Mouse (Mus musculus) stomach, embryonic 15.5 days (tissue): ENCODE measurements around the gene B3galnt2. TPM values are rescaled to one million over a fixed set of nuclear protein-coding genes. Genes with fewer than 3 reads are reported as not detected.

Experiments used
- ATAC-seq: fragments of 200-750 bp; cut with Nextera tagmentation; 2 replicates; pipeline ENCODE4 v1.8.0; 2017; ENCODE audit warnings: low read depth, moderate number of reproducible peaks, moderate TSS enrichment; ENCODE audit not compliant: insufficient read depth, low FRiP score
- H3K27ac ChIP-seq: fragments of 300-500 bp; sonication (generic); 2 replicates; pipeline ENCODE4 v1.5.1; 2015; ENCODE audit warnings: mild to moderate bottlenecking, inconsistent platforms
- H3K27me3 ChIP-seq: fragments of 300-500 bp; sonication (generic); replicated peaks from 2 replicates; pipeline ENCODE4 v1.6.1; 2015; ENCODE audit warnings: inconsistent platforms
- H3K36me3 ChIP-seq: fragments of 300-500 bp; sonication (generic); 2 replicates; pipeline ENCODE4 v1.6.1; 2015; ENCODE audit warnings: inconsistent platforms
- H3K4me1 ChIP-seq: fragments of 300-500 bp; sonication (generic); 2 replicates; pipeline ENCODE4 v1.6.1; 2015; ENCODE audit warnings: inconsistent platforms
- H3K4me2 ChIP-seq: fragments of 300-500 bp; sonication (generic); 2 replicates; pipeline ENCODE4 v1.6.1; 2015; ENCODE audit warnings: mild to moderate bottlenecking, inconsistent platforms
- H3K4me3 ChIP-seq: fragments of 300-500 bp; sonication (generic); replicated peaks from 2 replicates; pipeline ENCODE4 v1.5.1; 2015; ENCODE audit warnings: inconsistent platforms
- H3K9ac ChIP-seq: fragments of 300-500 bp; sonication (generic); 2 replicates; pipeline ENCODE4 v1.6.1; 2015; ENCODE audit warnings: inconsistent platforms
- H3K9me3 ChIP-seq: fragments of 300-500 bp; sonication (generic); 2 replicates; pipeline ENCODE4 v1.6.1; 2016; ENCODE audit warnings: inconsistent platforms
- WGBS: fragments of 180-500 bp; shearing (Covaris S2); methylation state at CpG from one replicate; pipeline ENCODE4 v1.1.7; 2015; 5-methylcytosine and 5-hydroxymethylcytosine counted together
- polyA plus RNA-seq: library from polyadenylated mRNA; unstranded; fragments of >200 nt; fragmentation: Nextera tagmentation; extraction: Ambion mirVana; gene quantifications from 2 replicates; pipeline ENCODE4 v1.2.1, GENCODE M21; 2015

The B3galnt2 gene
- polyA plus RNA-seq, result 42.0 and 42.9 TPM in 2 replicates

DNA sequence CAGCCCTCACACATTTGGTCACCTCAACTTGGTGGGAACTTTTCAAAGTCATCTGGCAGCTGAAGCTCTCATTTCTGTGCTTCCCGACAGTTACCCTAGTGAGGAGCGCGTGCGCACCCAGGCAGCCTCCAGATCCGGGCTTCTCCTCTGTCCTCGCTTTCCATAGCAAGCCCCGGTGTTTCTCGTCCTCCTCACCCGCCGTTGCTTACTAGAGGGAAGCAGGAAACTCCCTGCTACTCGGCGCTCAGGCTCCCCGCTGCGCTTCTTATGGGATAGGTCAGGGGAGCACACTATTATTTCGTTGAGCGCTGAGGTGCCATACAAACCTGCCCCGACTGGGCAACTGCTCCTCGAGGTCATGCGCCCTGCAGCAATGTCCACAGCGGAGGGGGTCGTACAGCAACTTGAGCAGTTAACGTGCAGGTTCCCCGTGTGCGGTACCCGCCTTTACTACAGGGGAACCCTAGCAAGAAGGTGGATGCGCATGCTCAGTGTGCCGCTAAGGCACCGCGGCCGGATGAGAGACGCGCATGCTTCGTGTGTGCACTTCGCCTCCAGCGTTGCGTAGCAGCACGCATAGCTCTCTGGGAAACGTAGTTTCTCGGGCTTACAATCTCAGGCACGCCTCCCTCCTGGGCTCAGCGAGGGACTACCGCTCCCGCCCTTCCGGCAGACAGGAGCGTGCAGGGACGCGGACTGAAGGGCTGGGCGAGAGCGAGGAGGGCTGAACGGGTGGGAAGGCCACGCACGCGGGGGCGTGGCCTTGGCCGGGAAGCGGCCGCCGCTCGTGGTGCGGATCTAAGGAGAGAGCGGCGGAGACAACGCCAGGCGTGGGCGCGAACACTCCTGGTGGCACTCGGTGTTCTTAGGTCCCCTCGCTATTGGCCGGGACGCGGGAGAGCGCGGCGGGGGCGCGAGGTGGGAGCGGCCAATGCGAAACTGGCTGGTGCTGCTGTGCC lies at the start of gene B3galnt2:
Gene B3galnt2, plus strand, starts transcription at position 596 of the 959 bp plus-strand sequence.
- no peaks in the 10 kb centered on the region for H3K4me1 ChIP-seq
- H3K27me3 ChIP-seq, result no peaks in the 10 kb centered on the region
- under 1% methylated on average over 77 of the region's 78 CpGs for WGBS
- peak within 1 kb of the TSS; percentile 83 for H3K4me3 ChIP-seq
- H3K9me3 ChIP-seq, result no peaks in the 10 kb centered on the region
- no peaks in the 10 kb centered on the region for H3K36me3 ChIP-seq
- H3K9ac ChIP-seq, result peak within 1 kb of the TSS; percentile 54
- peak within 1 kb of the TSS; percentile 83 for H3K4me2 ChIP-seq
- peak; percentile 99 for ATAC-seq
- peak within 1 kb of the TSS; percentile 92 for H3K27ac ChIP-seq

DNA sequence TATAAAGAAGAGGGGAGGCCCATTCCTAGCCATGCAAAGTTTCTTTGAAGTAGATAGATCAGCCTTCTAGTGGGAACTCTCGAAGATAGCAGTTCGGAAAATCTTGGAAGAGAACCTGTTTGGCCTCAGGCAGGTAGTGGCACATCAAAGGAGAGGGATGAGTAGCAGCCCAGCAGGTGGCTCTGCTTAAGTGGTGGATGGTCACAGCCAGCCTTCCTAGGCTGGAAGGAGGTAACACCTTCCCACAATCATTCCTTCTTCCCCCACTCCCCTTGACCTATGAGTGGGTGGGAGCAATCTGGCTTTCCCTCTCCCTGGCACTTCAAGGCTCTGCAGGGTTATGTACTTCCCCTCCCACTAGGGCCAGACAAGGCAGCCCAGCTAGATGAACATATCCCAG lies 42.9 kb upstream of the B3galnt2 start:
- H3K4me1 ChIP-seq, result no peaks in the 10 kb centered on the region
- 34% methylated on average over 2 of the region's 2 CpGs for WGBS
- H3K4me3 ChIP-seq, result no peak overlapping the region
- H3K9ac ChIP-seq, result no peak overlapping the region
- H3K27me3 ChIP-seq, result no peaks in the 10 kb centered on the region
- no peak overlapping the region for H3K27ac ChIP-seq
- H3K4me2 ChIP-seq, result no peak overlapping the region
- no peaks in the 10 kb centered on the region for H3K36me3 ChIP-seq
- no peak for ATAC-seq
- no peaks in the 10 kb centered on the region for H3K9me3 ChIP-seq

DNA sequence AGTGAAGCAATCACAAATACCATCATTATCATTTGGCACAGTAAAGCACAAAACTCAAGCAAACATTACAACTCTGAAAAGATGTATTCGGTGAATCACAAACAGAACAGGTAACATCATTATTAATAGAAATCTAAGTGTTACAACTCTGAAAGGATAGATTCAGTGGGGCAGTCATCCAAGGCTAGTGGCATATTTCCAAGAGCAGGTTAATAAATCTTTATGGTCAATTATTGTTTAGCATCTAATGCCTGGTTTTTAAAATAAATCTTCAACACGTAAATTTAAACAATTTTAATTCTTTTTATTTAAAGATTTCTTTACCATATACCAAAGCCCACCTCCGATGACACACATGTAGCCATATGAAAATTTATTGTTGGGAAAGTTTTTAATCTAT lies 34.9 kb upstream of the B3galnt2 start:
- Histone ChIP-seq H3K9ac (no peak overlapping the region), H3K27ac (no peak overlapping the region), H3K4me3 (no peak overlapping the region), H3K9me3 (no peaks in the 10 kb centered on the region), H3K4me2 (no peak overlapping the region), H3K36me3 (no peaks in the 10 kb centered on the region), H3K4me1 (no peaks in the 10 kb centered on the region), H3K27me3 (no peaks in the 10 kb centered on the region)
- 79% methylated on average over 3 of the region's 3 CpGs for WGBS
- ATAC-seq, result no peak

DNA sequence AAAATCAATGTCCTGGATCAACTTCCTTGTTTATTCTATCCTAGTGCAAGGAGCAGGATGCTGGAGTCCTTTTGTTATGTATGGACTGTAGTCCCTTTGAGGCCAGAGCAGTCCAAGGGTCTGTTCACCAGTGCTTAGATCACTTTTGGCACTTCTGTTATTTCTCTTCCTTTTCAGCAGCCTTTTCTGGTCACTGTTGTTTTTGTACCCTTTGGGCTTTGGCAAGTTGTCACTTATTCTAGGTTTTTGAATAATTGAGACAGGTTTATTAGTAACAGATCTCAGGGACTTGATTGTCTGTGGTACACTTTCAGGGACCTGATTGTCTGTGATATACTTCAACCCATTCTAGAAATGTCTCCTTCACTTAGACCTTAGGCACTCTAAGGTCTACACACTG lies 31.7 kb upstream of the B3galnt2 start:
- Histone ChIP-seq H3K36me3 (no peaks in the 10 kb centered on the region), H3K9ac (no peak overlapping the region), H3K9me3 (no peaks in the 10 kb centered on the region), H3K27me3 (no peaks in the 10 kb centered on the region), H3K4me1 (no peaks in the 10 kb centered on the region), H3K27ac (no peak overlapping the region), H3K4me3 (no peak overlapping the region), H3K4me2 (no peak overlapping the region)
- no peak for ATAC-seq

DNA sequence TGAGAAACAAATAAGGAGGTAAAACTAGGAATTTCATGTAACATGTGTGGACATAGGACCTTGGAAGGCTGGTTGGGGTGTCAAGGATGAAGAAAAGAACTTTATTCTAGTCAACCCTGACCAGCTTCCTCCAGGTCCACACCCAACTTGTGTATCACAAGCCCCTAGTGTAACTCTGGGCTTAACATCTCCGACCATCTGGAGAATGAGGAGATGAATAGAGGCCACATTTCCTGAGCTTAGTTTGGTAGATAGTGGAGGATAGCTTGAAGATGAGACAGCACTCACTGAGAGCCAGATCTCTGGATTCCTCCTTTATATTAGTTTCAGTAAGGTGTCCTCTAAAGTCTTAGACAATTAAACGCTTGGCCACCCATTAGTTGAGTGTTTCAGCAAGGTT lies 24.3 kb upstream of the B3galnt2 start:
- Histone ChIP-seq H3K9me3 (no peaks in the 10 kb centered on the region), H3K4me2 (no peak overlapping the region), H3K4me1 (no peaks in the 10 kb centered on the region), H3K27ac (no peak overlapping the region), H3K36me3 (no peaks in the 10 kb centered on the region), H3K27me3 (no peaks in the 10 kb centered on the region), H3K9ac (no peak overlapping the region), H3K4me3 (no peak overlapping the region)
- 83% methylated on average over 2 of the region's 2 CpGs for WGBS
- no peak for ATAC-seq

DNA sequence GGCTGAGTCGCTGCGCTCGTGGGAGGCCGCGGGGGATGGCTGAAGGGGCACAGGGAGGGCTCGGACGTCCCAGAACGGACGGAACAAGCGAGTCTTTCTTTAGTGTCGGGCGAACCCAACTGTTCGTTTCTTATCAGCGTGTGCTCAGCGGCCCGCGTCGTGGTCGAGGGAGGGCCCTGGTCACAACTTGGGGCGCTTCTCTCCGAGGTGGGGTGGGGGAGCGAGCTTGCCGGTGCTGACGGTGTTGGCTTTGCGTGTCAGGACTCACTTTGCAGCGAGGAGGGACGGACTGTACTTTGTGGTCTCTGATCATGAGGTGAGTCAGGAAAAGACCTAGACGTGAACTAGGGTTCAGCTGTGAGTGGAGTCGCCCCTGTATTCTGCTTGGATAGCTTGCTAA lies 662 bp downstream of the B3galnt2 start:
- H3K4me2 ChIP-seq, result peak overlapping the region; percentile 69

DNA sequence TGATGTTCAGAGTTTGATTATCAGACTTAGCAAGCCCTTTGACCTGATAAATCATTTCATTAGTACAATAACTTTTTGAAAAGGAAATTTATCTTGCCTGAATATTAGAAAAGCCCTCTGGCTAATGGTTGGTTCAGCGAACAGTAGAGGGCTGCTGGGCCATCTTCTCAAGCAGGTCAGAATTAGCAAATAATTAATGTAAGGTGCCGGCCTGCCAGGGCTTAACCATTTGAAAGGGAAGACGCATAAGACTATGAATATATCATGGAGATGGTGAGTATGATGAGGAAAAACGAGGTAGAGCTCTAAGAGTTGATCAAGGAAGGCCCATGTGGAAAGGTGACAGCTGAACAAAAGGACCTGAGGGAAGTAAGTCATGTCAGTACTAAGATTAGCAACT lies 2.4 kb downstream of the B3galnt2 start:
- no peak overlapping the region for H3K9ac ChIP-seq
- no peak for ATAC-seq
- no peaks in the 10 kb centered on the region for H3K27me3 ChIP-seq
- no peaks in the 10 kb centered on the region for H3K9me3 ChIP-seq
- no peaks in the 10 kb centered on the region for H3K4me1 ChIP-seq
- WGBS, result 69% methylated on average over 4 of the region's 4 CpGs
- H3K36me3 ChIP-seq, result no peaks in the 10 kb centered on the region
- H3K4me3 ChIP-seq, result no peak overlapping the region
- H3K4me2 ChIP-seq, result no peak overlapping the region
- H3K27ac ChIP-seq, result no peak overlapping the region

More for the DNA sequence above, 662 bp downstream of the B3galnt2 start:
- H3K27ac ChIP-seq, result peak overlapping the region; percentile 82
- whole genome bisulfite sequencing, result under 1% methylated on average over 29 of the region's 29 CpGs
- peak; percentile 17 for ATAC-seq
- peak overlapping the region; percentile 51 for H3K9ac ChIP-seq
- H3K27me3 ChIP-seq, result no peaks in the 10 kb centered on the region
- no peaks in the 10 kb centered on the region for H3K9me3 ChIP-seq
- no peaks in the 10 kb centered on the region for H3K4me1 ChIP-seq
- H3K36me3 ChIP-seq, result no peaks in the 10 kb centered on the region
- H3K4me3 ChIP-seq, result peak overlapping the region; percentile 83

DNA sequence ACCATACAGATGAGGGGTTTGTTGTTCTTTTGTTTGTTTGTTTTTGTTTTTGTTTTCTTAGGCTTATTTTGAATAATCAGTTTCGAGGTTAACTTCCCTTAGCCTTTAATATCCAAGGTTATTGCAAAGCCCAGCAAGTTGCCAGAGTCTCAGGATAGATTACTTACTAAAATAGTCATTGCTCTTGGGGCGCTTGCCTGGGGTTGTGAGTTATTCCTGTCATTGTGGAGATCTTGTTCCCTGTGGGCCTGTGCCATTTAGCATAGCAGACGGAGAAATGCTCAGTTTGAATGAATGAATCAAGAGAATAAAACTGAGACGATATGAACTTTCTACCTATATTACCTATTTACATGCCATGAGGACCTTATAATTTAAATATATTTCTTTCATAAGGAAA lies 5.9 kb downstream of the B3galnt2 start:
- H3K4me1 ChIP-seq, result no peaks in the 10 kb centered on the region
- H3K9ac ChIP-seq, result no peak overlapping the region
- H3K36me3 ChIP-seq, result no peaks in the 10 kb centered on the region
- no peaks in the 10 kb centered on the region for H3K27me3 ChIP-seq
- no peak overlapping the region for H3K4me3 ChIP-seq
- 93% methylated on average over 4 of the region's 4 CpGs for WGBS
- H3K4me2 ChIP-seq, result no peak overlapping the region
- ATAC-seq, result no peak
- H3K27ac ChIP-seq, result no peak overlapping the region
- H3K9me3 ChIP-seq, result no peaks in the 10 kb centered on the region

DNA sequence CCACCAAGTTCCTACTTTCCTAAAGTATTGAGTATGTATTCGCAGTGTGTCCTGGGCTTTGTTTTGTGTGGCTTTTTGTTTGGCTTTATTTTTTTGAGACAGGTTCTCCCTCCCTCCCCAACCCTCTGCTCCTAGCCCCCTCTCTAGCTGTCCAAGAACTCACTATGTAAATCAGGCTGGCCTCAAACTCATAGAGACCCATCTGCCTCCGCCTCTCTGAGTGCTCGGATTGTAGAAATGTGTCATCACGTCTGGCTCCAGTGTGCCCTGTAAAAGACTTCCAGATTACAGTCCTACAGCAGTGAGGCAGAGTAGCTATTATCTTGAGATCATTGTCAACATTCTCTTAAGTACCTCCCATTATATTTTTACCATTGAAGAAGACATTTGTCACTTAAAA lies 6.8 kb downstream of the B3galnt2 start:
- Histone ChIP-seq H3K9me3 (no peaks in the 10 kb centered on the region), H3K36me3 (no peaks in the 10 kb centered on the region), H3K27ac (no peak overlapping the region), H3K4me2 (no peak overlapping the region), H3K9ac (no peak overlapping the region), H3K4me1 (peaks cover 4% of the 10 kb centered on the region; the same call in 1 of the 2 replicates), H3K27me3 (no peaks in the 10 kb centered on the region), H3K4me3 (no peak overlapping the region)
- 79% methylated on average over 4 of the region's 4 CpGs for WGBS
- no peak for ATAC-seq

DNA sequence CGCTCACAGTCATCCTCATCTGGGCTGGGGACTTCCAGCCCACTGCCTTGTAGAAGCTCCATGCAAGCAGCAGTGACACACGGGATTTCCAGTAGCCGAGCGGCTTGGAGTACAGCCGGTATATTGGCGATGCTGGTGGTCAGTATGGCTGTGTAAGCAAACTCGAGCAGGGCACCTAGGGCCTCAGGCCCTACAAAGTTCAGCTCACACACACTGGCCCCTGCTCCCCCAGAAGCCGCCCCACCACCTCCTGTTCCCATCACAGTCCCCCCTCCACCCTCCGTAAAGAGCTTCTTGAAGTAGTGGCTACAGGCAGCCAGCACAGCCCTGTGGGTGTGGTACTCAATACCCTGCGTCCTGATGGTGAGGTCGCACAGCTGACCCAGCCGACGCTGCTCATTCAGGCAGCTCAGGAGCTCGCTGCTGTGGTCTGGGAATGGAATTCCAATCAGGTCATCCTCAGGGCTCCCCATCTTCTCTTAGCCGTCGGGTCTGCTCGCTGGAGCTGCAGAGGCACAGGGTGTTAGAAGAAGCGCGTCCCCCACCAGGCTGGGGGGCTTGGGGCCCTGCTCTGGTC lies 11.2 kb downstream of the B3galnt2 start:
- Histone ChIP-seq H3K27me3 (no peaks in the 10 kb centered on the region), H3K4me1 (peaks cover 4% of the 10 kb centered on the region; the same call in 1 of the 2 replicates), H3K4me3 (no peak overlapping the region), H3K9me3 (no peaks in the 10 kb centered on the region), H3K4me2 (no peak overlapping the region), H3K27ac (no peak overlapping the region), H3K36me3 (0 out of 2 replicates have a peak, but pooled peaks cover 3% of the 10 kb centered on the region), H3K9ac (no peak overlapping the region)
- WGBS, result 68% methylated on average over 19 of the region's 19 CpGs
- no peak for ATAC-seq

DNA sequence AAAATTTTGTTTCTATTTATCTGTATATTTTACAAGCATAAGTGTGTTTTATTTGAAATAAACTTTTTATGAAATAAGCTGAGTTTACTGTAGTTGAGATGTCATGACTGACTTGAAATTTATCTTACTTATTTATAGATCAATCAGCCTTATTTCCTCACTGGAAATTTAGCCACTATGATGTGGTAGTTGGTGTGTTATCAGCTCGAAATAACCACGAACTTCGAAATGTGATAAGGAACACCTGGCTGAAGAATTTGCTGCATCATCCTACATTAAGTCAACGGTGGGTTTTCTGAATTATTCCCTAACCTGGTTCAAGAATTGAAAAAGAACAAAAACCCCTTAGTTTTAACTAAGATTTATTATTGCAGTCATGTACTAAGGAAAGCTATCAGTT lies 11.9 kb downstream of the B3galnt2 start:
- peaks cover 4% of the 10 kb centered on the region; the same call in 1 of the 2 replicates for H3K4me1 ChIP-seq
- H3K4me2 ChIP-seq, result no peak overlapping the region
- 0 out of 2 replicates have a peak, but pooled peaks cover 3% of the 10 kb centered on the region for H3K36me3 ChIP-seq
- no peak overlapping the region for H3K9ac ChIP-seq
- H3K4me3 ChIP-seq, result no peak overlapping the region
- no peaks in the 10 kb centered on the region for H3K9me3 ChIP-seq
- 46% methylated on average over 4 of the region's 4 CpGs for WGBS
- no peak overlapping the region for H3K27ac ChIP-seq
- no peak for ATAC-seq
- H3K27me3 ChIP-seq, result no peaks in the 10 kb centered on the region

DNA sequence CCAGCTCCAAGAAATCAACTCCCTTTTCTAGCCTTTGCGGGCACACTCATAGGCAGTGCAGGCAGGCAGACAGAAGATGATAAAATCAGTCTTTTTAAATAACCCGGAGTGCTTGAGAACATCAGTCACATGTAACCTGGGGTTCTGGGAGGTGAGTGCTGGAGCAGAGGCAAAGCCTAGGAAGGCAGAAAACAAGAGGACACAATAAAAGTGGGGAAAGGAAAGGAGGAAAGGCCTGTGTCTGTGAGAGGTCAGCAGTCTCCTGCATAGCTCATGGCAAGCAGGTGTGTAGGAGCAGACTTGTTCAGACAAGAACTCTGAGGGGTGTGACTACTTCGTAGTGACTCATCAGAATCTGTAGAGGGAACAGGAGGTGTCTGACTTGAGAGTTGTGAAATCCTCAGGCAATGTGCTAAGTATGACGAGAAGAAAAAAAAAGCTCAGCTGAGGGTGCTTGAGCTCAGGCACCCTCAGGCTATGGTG lies 14.4 kb downstream of the B3galnt2 start:
- WGBS, result 74% methylated on average over 4 of the region's 4 CpGs
- peak; percentile 94 for ATAC-seq
- peak overlapping the region; percentile 55; the same call in 1 of the 2 replicates for H3K27ac ChIP-seq
- H3K4me1 ChIP-seq, result peaks cover 4% of the 10 kb centered on the region; the same call in 1 of the 2 replicates
- no peak overlapping the region for H3K4me2 ChIP-seq
- 0 out of 2 replicates have a peak, but pooled peaks cover 3% of the 10 kb centered on the region for H3K36me3 ChIP-seq
- no peak overlapping the region for H3K9ac ChIP-seq
- H3K4me3 ChIP-seq, result no peak overlapping the region
- H3K27me3 ChIP-seq, result no peaks in the 10 kb centered on the region
- H3K9me3 ChIP-seq, result no peaks in the 10 kb centered on the region
